Mouse (Mus musculus) layer of hippocampus, postnatal 10 days (tissue): ENCODE measurements around the gene Dnajb6. TPM values are rescaled to one million over a fixed set of nuclear protein-coding genes. Genes with fewer than 3 reads are reported as not detected.
A peak's percentile ranks its signal among the peaks of the same experiment; 100 is the strongest.
"Not testable (repeated sequence)": the region's sequence is repeated elsewhere in the genome, so short reads cannot be mapped to it uniquely, and the experiment has no call there.

ENCODE experiments used
- DNase-seq, 2 experiments: peaks; one replicate each; pipeline ENCODE4 v3.0.0; 2021; ENCODE audit warnings: low spot score in 2 of 2
- long read RNA-seq: library from polyadenylated mRNA; stranded (forward); transcript quantifications from one replicate; pipeline ENCODE4 v2.0.0, GENCODE M21; 2023
- total RNA-seq, 2 experiments: library from RNA; stranded (reverse); gene quantifications; 2 replicates each; pipeline ENCODE4 v1.2.3; 2021

Gene Dnajb6
- 100 to 1,000 TPM; 172 to 180 TPM for total RNA-seq
- long read RNA-seq, transcript Dnajb6-201 (10 exons, 2,918 nt), result minor isoform, 24 of 328 reads
- long read RNA-seq, transcript Dnajb6-205 (2 exons, 821 nt), result minor isoform, 13 of 328 reads
- long read RNA-seq, transcript Dnajb6-203 (8 exons, 1,605 nt), result major isoform, 261 of 328 reads
- long read RNA-seq, partial matches to known transcripts, result 13 of 328 reads
- long read RNA-seq, other reads (novel, unspliced or antisense), result 17 of 328 reads

DNA sequence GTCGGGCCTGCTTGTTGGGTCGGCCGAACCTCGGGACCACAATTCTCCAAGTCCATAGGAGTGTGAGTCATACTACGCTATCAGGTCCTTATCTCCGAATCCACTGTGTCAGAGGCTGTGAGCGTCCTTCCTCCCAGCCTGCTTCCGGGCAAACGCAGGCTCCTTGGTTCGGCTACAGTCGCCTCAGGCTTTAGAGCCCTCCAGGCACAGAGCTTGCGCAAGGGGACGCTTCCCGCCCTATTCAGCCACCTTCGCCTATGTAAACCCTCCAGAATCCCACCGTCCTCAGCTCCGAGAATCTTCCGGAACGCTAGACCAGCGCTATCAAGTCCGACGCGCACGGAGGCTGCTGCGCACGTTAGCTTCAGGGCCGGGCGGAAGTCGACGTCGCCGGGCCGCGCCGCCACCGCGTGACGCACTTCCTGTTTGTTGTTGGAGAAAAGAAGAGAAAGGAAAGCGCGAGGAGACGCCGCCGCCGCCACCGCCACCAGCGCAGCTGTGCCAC, at the start of gene Dnajb6, which contains the start of gene Gm5129:
Gene Dnajb6, plus strand, starts transcription at position 132 of the 505 bp plus-strand sequence.
Gene Gm5129, minus strand, starts transcription at position 380 of the 505 bp plus-strand sequence.
- peak; percentile 98 to 99 for DNase-seq

DNA sequence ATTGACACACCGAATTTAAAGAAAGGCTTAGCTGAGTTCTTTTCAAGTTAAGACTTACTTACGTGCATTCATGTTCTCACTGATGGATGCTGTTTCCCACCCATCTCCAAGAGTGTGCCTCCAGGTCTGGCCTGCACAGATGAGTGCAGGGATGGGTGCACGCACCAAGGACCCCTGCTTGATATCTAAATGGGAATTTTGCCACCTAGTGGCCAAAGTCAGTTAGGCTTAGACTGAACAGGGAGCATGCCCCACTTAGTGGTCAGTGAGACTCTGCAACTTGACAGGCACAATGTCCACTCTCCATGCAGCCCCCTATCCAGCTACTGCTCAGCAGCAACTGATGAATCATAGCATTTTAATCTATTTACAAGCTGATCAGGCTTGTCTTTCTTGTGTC, 47.8 kb upstream of the Dnajb6 start:
- DNase-seq, result peak; percentile 16 to 35

DNA sequence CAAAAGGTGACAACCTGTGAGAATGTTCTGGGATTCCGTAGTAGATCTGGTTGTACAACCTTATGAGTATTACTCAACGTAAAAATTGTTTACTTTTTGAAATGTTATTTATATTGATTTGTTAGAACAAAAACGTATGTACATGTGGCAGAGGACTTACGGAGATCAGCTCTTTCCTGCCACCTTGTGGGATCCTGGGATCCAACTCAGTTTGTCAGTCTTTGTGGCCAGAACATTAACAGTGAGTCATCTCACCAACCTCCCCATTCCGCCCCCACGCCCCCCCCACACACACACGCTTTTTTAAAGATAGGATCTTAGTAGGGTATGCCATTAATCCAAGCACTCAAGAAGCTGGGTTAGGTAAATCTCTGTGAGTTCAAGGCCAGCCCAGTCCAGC, 47.1 kb upstream of the Dnajb6 start:
- no peak for DNase-seq

DNA sequence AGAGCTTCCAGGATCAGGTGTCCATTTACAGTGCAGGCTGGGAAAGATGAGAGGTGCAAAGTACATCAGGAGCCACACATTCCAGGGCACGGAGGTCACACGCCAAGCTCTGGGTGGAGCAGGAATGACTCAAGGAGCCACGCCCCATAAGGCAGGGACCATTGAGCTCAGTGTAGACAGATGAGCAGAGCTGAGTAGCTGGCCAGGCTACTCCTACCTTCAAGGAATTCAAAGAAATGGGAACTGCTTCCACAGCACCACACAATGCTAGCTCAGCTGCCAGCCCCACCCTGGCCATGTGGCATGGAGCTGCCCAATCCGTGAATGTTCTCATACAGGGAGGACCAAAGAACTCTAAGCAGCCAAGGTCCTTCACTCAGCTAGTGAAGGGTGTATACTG, 37.0 kb upstream of the Dnajb6 start:
- no peak for DNase-seq

DNA sequence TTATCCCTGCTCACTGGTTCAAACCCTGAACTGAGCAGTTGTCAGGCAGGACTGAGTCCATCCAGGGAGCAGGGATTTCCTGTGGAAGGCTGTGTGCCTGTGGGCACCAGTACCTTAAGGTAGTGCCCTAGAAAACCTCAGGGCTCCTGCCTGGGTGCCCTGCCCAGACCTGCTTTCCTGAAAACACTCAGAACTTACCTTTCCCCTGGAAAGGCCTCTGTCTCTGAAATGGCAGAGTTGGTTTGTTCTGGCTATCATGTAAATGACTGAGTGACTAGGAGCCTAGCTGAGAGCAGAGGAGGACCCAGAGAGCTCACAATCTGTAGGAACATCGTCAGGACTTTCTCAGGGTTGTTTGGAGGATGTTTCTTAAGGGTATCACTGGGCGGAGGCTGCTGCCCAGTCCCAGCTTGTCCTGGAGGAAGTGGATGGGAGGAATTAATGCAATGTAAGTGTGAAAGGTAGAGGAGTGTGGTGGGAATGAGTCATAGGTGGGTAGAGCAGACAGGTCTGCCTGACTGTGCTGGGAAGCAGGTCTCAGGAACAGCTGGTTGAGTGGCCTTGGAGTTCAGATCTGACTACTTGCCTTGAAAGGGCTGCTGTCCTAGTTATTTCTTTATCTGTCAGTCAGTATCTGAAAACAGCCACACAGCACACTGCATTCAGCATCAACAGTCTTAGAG, 35.8 kb upstream of the Dnajb6 start:
- no peak for DNase-seq

DNA sequence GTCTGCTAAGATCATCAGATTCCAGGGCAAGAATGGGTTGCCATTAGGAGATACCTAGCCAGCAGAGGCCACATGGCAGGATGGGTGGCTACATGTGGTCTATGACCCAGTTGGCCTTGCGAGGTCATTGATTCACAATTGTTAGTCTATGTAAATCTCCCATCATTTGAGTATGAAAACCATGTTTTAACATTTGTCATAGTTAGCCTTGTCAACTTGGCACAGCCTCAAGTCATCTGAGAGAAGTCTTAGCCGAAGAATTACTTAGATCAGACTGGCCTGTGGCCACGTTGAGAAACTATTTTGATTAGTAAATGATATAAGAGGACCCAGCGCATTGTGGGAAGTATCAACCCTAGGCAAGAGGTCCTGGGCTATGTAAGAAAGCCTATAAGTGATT, 28.2 kb upstream of the Dnajb6 start:
- DNase-seq, result no peak

DNA sequence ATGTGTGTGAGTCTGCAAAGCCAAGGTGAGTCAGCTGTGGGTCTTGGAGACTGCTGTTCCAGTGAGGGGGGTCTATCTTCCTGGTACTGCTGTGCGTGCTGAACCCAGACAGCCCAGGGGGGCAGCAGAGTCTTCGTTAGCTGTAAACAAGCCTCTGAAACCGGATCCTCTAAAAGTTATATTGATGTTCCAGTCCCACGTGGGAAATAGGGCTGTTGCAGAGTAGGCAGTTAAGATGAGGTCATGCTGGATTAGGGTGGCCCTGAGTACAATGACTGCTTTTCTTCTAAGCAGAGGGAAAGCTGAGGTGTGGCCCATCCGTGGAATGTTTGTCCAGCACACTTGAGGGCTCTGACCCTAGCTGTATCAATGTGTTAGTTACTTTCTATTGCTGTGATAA, 27.2 kb upstream of the Dnajb6 start:
- DNase-seq, result no peak

DNA sequence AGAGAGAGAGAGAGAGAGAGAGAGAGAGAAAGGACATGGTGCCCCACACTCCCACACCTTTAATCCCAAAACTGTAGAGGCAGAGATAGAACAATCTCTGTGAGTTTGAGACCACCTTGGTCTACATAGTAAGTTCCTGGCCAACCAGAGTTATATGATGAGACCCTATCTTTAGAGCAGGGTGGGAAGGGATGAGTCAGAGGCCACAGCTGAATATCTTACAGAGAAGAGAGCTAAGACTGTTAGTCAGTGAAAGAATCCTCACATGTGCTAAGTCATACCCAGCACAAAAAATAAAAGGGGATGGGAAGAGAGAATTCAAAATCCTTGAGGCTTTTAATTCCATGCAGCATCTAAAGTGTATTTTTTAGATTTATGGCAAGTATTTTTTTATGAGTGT, 23.9 kb upstream of the Dnajb6 start:
- DNase-seq, result no peak

DNA sequence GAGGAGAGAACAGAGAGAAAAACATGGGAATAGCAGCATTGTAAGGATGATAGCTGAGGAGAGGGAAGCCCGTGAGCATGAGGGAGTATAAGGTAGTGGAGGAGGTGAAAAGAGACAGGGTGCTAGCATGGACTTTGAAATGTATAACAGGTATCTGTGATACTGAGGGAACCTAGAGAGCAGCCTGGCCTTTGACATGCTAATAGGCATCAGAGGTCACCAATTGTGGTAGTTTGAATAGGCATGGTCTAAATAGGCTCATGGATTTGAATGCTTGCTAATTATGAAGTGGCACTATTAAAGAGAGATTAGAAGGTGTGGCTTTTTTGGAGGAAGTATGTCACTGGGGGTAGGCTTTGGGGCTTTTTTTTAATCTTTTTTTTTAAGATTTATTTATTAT, 22.6 kb upstream of the Dnajb6 start:
- no peak for DNase-seq

DNA sequence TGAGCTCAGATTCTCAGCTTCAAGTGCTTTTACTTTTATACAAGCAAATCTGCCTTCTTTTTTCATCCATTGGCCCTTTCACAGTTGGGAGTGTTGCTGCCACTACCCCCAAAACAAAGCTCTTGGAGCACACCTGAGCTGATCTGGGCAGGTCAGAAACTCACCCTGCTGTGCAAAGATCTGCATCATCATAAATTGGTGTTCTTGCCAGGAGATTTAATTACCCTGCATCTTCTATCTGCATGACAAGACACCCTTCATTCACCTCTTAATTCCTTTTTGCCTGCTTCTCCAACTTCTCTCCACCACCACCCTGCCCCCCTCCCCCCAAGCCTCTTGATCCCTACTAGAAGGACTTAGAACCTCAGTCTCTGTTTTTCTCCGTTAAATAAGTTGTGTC, 14.3 kb upstream of the Dnajb6 start:
- no peak for DNase-seq

DNA sequence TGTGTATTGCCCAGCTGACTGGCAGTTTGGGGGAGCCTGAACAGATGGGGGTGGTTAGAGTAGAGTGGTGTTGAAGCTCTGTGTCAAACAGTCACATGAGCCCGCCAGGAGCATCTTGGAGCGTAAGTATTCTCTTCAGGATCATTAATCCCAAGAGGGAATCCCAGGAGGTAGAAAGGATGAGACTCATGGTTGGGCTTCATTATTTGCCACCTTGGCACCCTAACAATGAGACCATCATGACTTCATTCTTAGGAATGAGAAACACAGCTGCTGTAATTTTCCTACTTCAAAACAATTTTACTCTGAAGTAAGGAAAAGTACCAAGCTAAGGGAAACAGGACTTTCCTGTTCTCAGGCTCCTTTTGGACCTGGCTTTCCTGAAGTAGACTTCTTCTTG, 10.1 kb upstream of the Dnajb6 start:
- no peak for DNase-seq

DNA sequence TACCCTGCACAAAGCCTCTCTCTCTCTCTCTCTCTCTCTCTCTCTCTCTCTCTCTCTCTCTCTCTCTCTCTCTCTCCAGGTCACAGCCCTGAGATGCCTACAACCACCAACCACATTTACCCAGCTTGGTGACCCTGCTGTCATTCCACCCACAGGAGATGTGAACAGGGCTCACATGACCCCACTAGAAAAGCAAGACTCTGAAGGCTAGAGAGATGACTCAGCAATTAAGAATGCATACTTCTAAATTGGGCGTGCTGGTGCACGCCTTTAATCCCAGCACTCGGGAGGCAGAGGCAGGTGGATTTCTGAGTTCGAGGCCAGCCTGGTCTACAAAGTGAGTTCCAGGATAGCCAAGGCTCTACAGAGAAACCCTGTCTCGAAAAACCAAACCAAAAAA, 9.4 kb upstream of the Dnajb6 start:
- DNase-seq, result not testable (repeated sequence)

DNA sequence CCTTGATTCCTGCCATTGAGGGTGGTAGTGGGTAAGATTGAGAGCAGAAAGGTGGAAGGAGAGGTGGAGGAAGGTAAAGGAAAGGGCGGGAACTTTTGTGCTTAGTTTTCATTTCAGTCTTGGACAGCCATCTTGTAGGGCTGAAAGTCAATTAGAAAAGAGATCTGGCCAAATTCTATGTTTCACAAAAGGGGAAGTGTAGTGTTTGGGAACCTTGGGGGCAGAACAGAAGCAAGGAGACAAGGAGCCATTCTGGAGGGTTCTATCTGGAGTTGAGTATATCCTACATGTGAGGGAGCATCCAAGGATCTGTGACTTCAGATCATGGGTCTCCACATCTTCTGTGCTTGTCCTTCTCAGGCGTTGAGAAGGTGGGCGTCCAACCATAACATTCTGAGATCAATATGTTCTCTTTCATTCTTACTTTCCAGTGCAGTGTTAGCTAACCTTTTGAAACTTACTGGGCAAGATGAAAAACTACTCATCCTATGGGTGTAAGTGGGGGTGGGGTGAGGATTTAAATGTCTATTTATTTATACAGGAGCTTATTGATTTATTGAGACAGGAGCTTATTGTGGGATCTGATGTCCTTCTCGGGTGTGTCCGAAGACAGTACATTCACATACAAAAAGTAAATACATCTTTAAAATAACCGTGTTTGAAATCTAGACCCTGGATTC, 517 bp upstream of the Dnajb6 start:
- no peak for DNase-seq

DNA sequence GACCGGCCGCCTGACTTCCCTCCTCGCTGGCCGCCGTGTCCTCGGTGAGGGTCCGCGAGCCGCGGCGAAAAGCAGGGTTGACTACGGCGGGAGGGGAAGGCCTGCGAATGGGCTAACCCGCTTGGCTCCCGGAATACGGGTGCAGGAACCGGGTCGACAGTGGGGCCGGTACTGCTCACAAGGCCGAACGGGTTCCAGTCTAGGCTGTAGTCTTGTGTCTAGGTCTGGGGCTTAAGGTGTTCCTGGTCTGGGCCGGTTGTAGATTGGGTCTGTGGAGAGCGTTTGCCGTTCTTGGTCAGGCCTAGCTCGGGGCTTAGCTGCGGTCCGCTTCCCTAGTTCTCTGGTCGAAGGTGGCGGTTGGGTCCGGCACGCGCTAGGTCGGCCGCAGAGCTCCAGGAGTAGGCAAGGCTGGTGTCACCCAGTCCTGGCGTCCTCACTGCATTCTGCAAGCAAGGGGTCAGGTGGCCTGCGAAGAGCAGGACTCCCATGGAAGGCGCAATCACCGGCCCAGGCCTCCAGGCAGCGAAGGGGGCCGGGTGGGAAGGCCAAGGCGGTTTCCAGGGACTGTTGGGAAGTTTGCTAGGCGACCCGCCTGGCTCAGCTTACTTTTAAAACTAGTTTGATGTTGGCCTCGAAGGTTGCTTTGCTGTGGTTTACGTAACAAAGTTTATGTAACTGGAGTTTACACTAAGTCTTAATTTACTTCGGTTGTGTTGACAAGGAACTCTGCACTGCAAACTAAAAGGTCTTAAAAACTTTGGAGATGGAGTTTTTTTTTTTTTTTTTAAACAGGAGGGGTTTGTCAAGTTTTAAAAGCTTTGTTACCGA, 799 bp downstream of the Dnajb6 start:
- no peak for DNase-seq

DNA sequence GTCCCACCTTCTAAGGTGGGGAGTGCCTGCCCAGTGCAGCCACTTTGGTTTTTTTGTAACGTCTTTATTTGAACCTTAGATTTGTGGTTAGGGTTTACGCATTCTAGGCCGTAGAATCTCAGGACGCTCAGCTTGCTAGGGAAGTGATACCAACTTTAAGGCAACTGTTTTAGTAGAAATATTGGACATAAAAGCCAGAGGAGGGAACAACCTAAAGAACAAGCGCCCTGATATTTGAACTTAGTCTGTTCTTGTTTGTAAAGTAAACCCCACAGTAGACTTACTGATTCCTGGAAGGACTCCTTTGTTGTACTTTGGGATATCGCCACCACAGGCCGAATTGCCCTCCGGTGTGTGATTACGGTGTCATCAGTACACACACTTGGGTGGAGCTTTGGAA, 1.5 kb downstream of the Dnajb6 start:
- no peak for DNase-seq

DNA sequence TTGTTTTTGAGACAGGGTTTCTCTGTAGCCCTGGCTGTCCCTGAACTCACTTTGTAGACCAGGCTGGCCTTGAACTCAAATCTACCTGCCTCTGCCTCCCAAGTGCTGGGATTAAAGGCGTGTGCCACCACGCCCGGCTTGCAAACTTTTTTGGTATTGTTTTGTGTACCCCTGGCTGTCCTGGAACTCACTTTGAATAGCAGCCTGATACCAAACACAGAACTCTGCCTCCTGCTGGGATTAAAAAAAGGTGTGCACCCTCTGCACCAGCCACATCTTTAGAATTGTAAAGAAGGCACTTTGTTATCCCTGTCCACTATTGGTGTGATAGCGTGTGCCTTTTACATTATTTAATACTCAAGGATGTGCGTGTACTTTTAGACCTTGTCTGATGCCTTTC, 2.0 kb downstream of the Dnajb6 start:
- no peak for DNase-seq

DNA sequence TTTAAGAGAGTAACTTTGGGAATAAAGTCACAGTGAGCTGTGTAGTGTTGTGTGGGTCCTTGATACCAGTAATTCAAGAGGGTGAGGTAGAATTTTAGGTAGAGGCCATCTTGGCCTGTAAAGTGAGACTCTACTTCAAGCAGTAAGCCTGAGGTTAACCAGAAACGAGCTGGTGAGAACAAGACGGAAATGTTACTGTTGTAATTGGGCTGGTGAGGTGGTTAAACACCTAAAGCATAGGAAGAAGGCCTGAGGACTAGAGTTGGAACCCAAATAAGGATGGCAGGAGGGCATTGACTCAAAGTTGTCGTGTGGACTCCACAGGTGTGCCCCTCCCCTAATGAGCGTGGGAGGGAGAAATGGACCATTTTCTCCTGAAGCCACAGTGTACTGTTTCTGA, 2.6 kb downstream of the Dnajb6 start:
- no peak for DNase-seq

DNA sequence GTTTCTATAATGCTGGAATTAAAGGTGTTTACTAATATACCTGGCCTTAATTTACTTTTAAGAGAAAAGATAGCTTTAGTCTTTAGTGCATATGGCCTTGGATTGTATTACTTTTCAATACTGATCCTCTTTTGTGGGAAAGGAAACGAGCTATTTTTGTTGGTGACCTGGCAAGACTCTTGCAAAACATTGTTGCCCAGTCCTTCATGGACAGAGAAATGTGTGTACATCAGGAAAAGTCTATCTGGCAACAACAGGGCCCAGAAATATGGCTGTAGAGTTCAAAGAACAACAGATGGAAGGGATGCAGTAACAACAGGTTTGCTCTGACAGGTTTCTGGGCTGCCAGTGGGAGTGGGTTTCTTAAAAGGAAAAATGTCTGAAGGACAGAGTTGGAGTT, 5.2 kb downstream of the Dnajb6 start:
- no peak for DNase-seq

DNA sequence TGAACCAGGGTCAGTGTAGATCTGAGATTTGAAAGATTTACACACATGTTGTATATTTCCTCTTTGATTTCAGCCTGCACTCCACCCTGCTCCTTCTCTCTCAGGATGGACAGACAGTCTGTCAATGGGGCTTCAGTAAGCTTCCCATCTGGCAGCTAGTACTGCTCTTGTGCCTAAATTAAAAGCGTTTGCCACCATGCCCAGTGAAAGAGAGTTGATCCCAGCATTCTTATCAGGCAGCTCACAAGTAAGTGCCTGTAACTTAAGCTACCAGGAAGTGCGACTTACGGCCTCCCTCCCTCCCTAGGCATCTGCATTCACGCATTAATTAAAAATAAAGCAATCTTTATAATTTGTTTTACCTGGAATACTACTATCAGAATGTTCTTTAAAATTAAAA, 5.6 kb downstream of the Dnajb6 start:
- DNase-seq, result no peak

DNA sequence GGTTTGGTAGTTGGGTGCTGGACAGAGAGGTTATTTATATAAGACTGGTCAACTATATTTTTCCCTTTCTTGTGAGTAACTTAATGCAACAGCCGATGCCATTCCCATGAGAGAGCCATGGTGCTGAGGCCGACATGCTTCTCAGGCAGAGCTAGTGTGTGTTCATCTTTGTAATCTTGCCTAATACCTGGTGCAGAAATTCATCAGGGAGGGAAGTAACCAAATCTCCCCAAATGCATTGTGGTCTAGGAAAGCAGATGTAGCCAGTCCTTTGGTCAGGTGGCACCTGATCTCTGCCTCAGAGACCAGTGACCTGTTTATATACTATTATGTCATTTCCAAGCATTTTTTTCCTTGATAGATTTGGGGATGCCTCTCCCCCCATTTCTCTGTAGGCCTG, 12.2 kb downstream of the Dnajb6 start:
- DNase-seq, result no peak

DNA sequence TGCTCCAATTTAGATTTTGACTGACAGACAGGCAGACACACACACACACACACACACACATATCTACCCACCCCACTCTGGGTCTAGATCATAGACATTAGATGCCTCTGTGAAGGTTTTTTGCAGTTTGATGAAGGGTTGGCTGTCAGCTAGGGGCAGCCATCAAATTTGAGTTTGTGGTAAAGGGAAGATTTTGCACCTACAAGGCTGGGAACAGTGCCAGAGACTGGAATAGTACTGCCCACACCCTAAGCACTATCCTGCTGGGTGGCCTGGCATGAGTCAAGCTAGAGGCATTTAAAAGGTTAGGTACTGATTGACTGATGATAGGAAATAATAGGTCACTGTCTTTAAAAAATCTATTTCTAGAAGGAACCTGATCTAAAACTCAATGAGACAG, 15.8 kb downstream of the Dnajb6 start:
- no peak for DNase-seq

DNA sequence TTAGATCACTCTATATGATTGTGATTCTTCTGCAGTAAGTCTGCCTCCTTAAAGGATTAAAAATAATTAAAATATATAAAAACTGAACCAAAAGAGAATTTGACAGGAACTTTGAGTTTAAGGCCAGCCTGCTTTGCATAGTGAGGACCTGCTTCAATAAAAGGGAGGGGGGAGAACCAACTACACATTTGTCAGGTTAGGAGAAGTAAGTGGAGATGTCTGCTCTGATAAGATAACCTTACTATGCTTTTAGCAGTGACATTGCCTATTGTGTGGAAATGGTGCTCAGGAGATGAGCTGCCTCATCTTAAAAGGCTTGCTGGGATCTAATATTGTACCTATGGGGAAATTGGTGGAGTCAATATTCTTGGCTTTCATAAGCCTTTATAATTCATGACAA, 17.4 kb downstream of the Dnajb6 start:
- DNase-seq, result no peak
